Mouse (Mus musculus) layer of hippocampus, postnatal 14 days (tissue): ENCODE measurements at regions not wholly inside any gene's neighbourhood (a gene's known extent, or its start where the extent isn't known, plus 50 kb on each side); places are given as distances from the start of the nearest gene placed in this dataset.

ENCODE experiments used
- DNase-seq, 2 experiments: peaks; one replicate each; pipeline ENCODE4 v3.0.0; 2021 to 2022; ENCODE audit warnings: low spot score in 2 of 2, mixed read lengths in 1 of 2

GRCm38 (mm10) chr15:94067721-94068120 lies 397.5 kb downstream of the Adamts20 start:
- no peak for DNase-seq

- no peak for DNase-seq
Observed at GRCm38 (mm10) chr15:94049638-94050273, 415.5 kb downstream of the Adamts20 start.

GRCm38 (mm10) chr15:94046186-94046585 lies 419.0 kb downstream of the Adamts20 start:
- DNase-seq: no peak

GRCm38 (mm10) chr15:94045131-94045756 lies 420.0 kb downstream of the Adamts20 start:
- peak; percentile 42 to 77 for DNase-seq

- no peak for DNase-seq
Observed at GRCm38 (mm10) chr15:94032957-94033356, 432.3 kb downstream of the Adamts20 start.

- DNase-seq: no peak
Observed at GRCm38 (mm10) chr15:94025996-94026696, 430.5 kb upstream of the Prickle1 start.

GRCm38 (mm10) chr15:94025239-94025971 lies 429.7 kb upstream of the Prickle1 start:
- DNase-seq: no peak

GRCm38 (mm10) chr15:94024806-94025205 lies 429.1 kb upstream of the Prickle1 start:
- no peak for DNase-seq

GRCm38 (mm10) chr15:94024126-94024730 lies 428.5 kb upstream of the Prickle1 start:
- DNase-seq: no peak

- DNase-seq: no peak
Observed at GRCm38 (mm10) chr15:94023501-94023900, 427.8 kb upstream of the Prickle1 start.

GRCm38 (mm10) chr15:94017814-94018213 lies 422.1 kb upstream of the Prickle1 start:
- DNase-seq: peak in 1 of 2 experiments; percentile 32

- no peak for DNase-seq
Observed at GRCm38 (mm10) chr15:94011499-94011898, 415.8 kb upstream of the Prickle1 start.

- DNase-seq: no peak
Observed at GRCm38 (mm10) chr15:94006082-94006481, 410.4 kb upstream of the Prickle1 start.

- DNase-seq: no peak
Observed at GRCm38 (mm10) chr15:94004911-94005310, 409.2 kb upstream of the Prickle1 start.

- no peak for DNase-seq
Observed at GRCm38 (mm10) chr15:94003145-94003544, 407.5 kb upstream of the Prickle1 start.

- DNase-seq: no peak
Observed at GRCm38 (mm10) chr15:93994542-93994941, 398.9 kb upstream of the Prickle1 start.

GRCm38 (mm10) chr15:93990139-93990538 lies 394.4 kb upstream of the Prickle1 start:
- DNase-seq: no peak

- DNase-seq: no peak
Observed at GRCm38 (mm10) chr15:93988367-93988766, 392.7 kb upstream of the Prickle1 start.

GRCm38 (mm10) chr15:93986631-93987429 lies 391.1 kb upstream of the Prickle1 start:
- DNase-seq: no peak

GRCm38 (mm10) chr15:93982091-93982490 lies 386.4 kb upstream of the Prickle1 start:
- DNase-seq: no peak
